In the genomic region with DNA sequence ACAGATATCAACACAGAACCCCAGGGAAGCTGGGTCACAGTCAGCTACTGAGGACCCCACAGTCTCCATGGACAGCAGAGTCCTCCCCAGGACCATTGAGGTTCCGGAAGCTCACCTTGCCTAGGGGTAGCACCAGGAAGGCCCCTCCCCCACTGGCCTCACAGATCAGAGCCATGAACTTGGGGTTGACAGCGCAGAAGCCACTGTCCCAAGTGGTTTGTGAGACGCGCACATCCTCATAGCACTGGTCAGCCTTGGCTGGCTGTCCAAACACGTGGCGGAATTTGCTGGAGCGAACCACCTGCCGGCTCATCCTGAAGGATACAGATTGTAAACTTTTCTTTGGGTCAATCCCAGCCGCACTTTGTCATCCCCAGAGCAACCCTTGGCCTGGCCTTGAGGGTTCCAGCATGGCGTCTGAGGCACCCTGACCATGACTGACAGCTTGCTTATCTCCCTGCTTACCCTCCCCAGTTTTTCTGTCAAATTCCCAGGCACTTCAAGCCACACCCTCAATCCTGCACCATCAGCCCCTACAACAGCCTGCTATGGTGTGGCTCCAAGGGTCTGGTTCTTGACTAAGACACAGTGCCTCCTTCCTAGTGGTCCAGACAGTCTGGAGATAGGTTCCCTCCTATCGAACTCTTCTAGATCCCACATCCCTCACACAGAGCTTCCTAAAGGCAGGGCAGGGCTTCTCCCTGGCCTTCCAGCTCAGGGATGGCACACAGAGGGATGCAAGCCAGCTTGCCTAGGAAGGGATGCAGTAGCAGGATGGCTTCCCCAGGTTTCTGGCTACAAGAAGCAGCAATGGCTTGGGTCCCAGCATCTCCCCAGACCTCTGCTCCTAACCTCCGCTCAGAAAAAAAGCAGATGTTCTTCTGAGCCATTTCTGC, we compare ENCODE assay signal across 8 mouse cellular contexts. TPM values are rescaled to one million over a fixed set of nuclear protein-coding genes. Genes with fewer than 3 reads are reported as not detected.
DNase-seq lines count a peak whose midpoint lies in the region; ATAC-seq and TF ChIP-seq lines count a peak whose summit lies in the region.

No protein-coding gene starts in this region.

- TF ChIP-seq CTCF in stomach, postnatal 0 days (IDR thresholded peaks at IDR 0.05; ENCODE audit: low read depth) = no peak

- peak overlapping the region; percentile 64 for H3K4me2 ChIP-seq in liver, embryonic 13.5 days
- 0 out of 2 replicates have a peak overlapping the region, but pooled peaks have one; percentile 27 for H3K4me2 ChIP-seq in stomach, postnatal 0 days (replicated peaks; ENCODE audit: low read depth)

- H3K27ac ChIP-seq in forebrain, embryonic 10.5 days = 0 out of 2 replicates have a peak overlapping the region, but pooled peaks have one; percentile 86
- peak overlapping the region; percentile 73 for H3K27ac ChIP-seq in liver, embryonic 13.5 days
- H3K27ac ChIP-seq in stomach, postnatal 0 days (replicated peaks) = no peak overlapping the region

- 86% methylated on average over 12 of the region's 12 CpGs for WGBS in forebrain, embryonic 10.5 days
- 46% methylated on average over 12 of the region's 12 CpGs for WGBS in liver, embryonic 13.5 days (ENCODE audit: insufficient replicate concordance)
- 73% methylated on average over 12 of the region's 12 CpGs for WGBS in stomach, postnatal 0 days

- H3K27me3 ChIP-seq in forebrain, embryonic 10.5 days (ENCODE audit: poor library complexity, severe bottlenecking) = peaks cover 49% of the 10 kb centered on the region
- H3K27me3 ChIP-seq in liver, embryonic 13.5 days = peaks cover 42% of the 10 kb centered on the region
- no peaks in the 10 kb centered on the region for H3K27me3 ChIP-seq in stomach, postnatal 0 days (ENCODE audit: control insufficient read depth, insufficient read depth, low read length)

- peaks cover 18% of the 10 kb centered on the region for H3K36me3 ChIP-seq in forebrain, embryonic 10.5 days (replicated peaks)
- H3K36me3 ChIP-seq in liver, embryonic 13.5 days = peaks cover 23% of the 10 kb centered on the region; the same call in 1 of the 2 replicates
- no peaks in the 10 kb centered on the region for H3K36me3 ChIP-seq in stomach, postnatal 0 days (ENCODE audit: control insufficient read depth, insufficient read depth, low read length)

- ATAC-seq in liver, embryonic 13.5 days (ENCODE audit: low read depth) = no peak
- no peak for ATAC-seq in stomach, postnatal 0 days (ENCODE audit: low FRiP score, low TSS enrichment)

- H3K9ac ChIP-seq in liver, embryonic 13.5 days = peak overlapping the region; percentile 49
- H3K9ac ChIP-seq in stomach, postnatal 0 days (ENCODE audit: low read length) = peak overlapping the region; percentile 13; the same call in 1 of the 2 replicates

- H3K4me3 ChIP-seq in forebrain, embryonic 10.5 days = peak overlapping the region; percentile 78
- H3K4me3 ChIP-seq in liver, embryonic 13.5 days (replicated peaks) = peak overlapping the region; percentile 50
- 0 out of 2 replicates have a peak overlapping the region, but pooled peaks have one; percentile 2 for H3K4me3 ChIP-seq in stomach, postnatal 0 days (ENCODE audit: low read depth, low read length)

- DNase-seq in cerebellum, adult 18-20 months = peak; percentile 59 to 60
- no peak for DNase-seq in cerebellum, postnatal 4 days (ENCODE audit: low spot score in 2 of 2)
- DNase-seq in A20 (ENCODE audit: low read depth, low spot score) = peak; percentile 90
- DNase-seq in forebrain, embryonic 10.5 days (ENCODE audit: extremely low spot score, low spot score) = no peak
- DNase-seq in liver, embryonic 13.5 days = no peak
- DNase-seq in stomach, postnatal 0 days (ENCODE audit: low spot score) = no peak
- no peak for DNase-seq in Muller cell, postnatal 12 days (ENCODE audit: inconsistent ontology term)
- no peak for DNase-seq in urinary bladder, postnatal 4 days (ENCODE audit: low spot score in 2 of 2)

- no peaks in the 10 kb centered on the region for H3K9me3 ChIP-seq in forebrain, embryonic 10.5 days
- no peaks in the 10 kb centered on the region for H3K9me3 ChIP-seq in liver, embryonic 13.5 days (replicated peaks)
- H3K9me3 ChIP-seq in stomach, postnatal 0 days (ENCODE audit: control insufficient read depth, low read length) = no peaks in the 10 kb centered on the region

- TF ChIP-seq EP300 in stomach, postnatal 0 days (optimal IDR thresholded peaks at IDR 0.05) = no peak

- H3K4me1 ChIP-seq in forebrain, embryonic 10.5 days = peaks cover 32% of the 10 kb centered on the region
- H3K4me1 ChIP-seq in liver, embryonic 13.5 days (replicated peaks) = peaks cover 64% of the 10 kb centered on the region
- no peaks in the 10 kb centered on the region for H3K4me1 ChIP-seq in stomach, postnatal 0 days (replicated peaks; ENCODE audit: control insufficient read depth, insufficient read depth)

RNA-seq across cellular contexts. Expression of a gene that starts 4.5 kb away (rescaled TPM):
- 33.6 and 40.3 TPM in 2 replicates for polyA plus RNA-seq in forebrain, embryonic 10.5 days (2016; fragmentation: Nextera tagmentation; extraction: Ambion mirVana)
- polyA plus RNA-seq in liver, embryonic 13.5 days (2015; fragmentation: Nextera tagmentation; extraction: Ambion mirVana) = 73.1 and 78.7 TPM in 2 replicates
- 15.7 and 16.9 TPM in 2 replicates for polyA plus RNA-seq in stomach, postnatal 0 days (2015; fragmentation: Nextera tagmentation; extraction: Ambion mirVana)

RNA-seq across cellular contexts. Expression of a gene that starts 7.5 kb away (rescaled TPM):
- 13.5 and 14.0 TPM in 2 replicates for polyA plus RNA-seq in forebrain, embryonic 10.5 days (2016; fragmentation: Nextera tagmentation; extraction: Ambion mirVana)
- 3.6 and 4.2 TPM in 2 replicates for polyA plus RNA-seq in liver, embryonic 13.5 days (2015; fragmentation: Nextera tagmentation; extraction: Ambion mirVana)
- polyA plus RNA-seq in stomach, postnatal 0 days (2015; fragmentation: Nextera tagmentation; extraction: Ambion mirVana) = 6.1 and 6.2 TPM in 2 replicates

RNA-seq across cellular contexts. Expression of a gene that starts 7.9 kb away (rescaled TPM):
- polyA plus RNA-seq in forebrain, embryonic 10.5 days (2016; fragmentation: Nextera tagmentation; extraction: Ambion mirVana) = 213 and 216 TPM in 2 replicates
- polyA plus RNA-seq in liver, embryonic 13.5 days (2015; fragmentation: Nextera tagmentation; extraction: Ambion mirVana) = 113 and 128 TPM in 2 replicates
- 92.3 and 93.4 TPM in 2 replicates for polyA plus RNA-seq in stomach, postnatal 0 days (2015; fragmentation: Nextera tagmentation; extraction: Ambion mirVana)

RNA-seq across cellular contexts. Expression of a gene that starts 26.9 kb away (rescaled TPM):
- 0.16 and 0.40 TPM in 2 replicates for polyA plus RNA-seq in forebrain, embryonic 10.5 days (2016; fragmentation: Nextera tagmentation; extraction: Ambion mirVana)
- polyA plus RNA-seq in liver, embryonic 13.5 days (2015; fragmentation: Nextera tagmentation; extraction: Ambion mirVana) = 1.8 and 2.0 TPM in 2 replicates
- 10.9 and 12.4 TPM in 2 replicates for polyA plus RNA-seq in stomach, postnatal 0 days (2015; fragmentation: Nextera tagmentation; extraction: Ambion mirVana)

RNA-seq across cellular contexts. Expression of a gene that starts 54.0 kb away (rescaled TPM):
- 61.1 and 64.5 TPM in 2 replicates for polyA plus RNA-seq in forebrain, embryonic 10.5 days (2016; fragmentation: Nextera tagmentation; extraction: Ambion mirVana)
- polyA plus RNA-seq in liver, embryonic 13.5 days (2015; fragmentation: Nextera tagmentation; extraction: Ambion mirVana) = 34.7 and 36.8 TPM in 2 replicates
- 28.6 and 28.9 TPM in 2 replicates for polyA plus RNA-seq in stomach, postnatal 0 days (2015; fragmentation: Nextera tagmentation; extraction: Ambion mirVana)

Comparison
In these comparisons a context has a peak if more than half of its experiments do, and no peak if none do; other contexts are left out.
1. DNase-seq: peak in cerebellum, adult 18-20 months (2 of 2) and A20 (single experiment); none in cerebellum, postnatal 4 days (0 of 2), forebrain, embryonic 10.5 days (single experiment), liver, embryonic 13.5 days (single experiment), stomach, postnatal 0 days (single experiment), Muller cell, postnatal 12 days (single experiment) and urinary bladder, postnatal 4 days (0 of 2).
2. H3K4me3 ChIP-seq: peak in every context shown above with its lines; median percentile 78 in forebrain, embryonic 10.5 days; 50 in liver, embryonic 13.5 days; 2 in stomach, postnatal 0 days.